Mouse (Mus musculus): ENCODE data around the gene Srrt.

Gene Srrt

DNA sequence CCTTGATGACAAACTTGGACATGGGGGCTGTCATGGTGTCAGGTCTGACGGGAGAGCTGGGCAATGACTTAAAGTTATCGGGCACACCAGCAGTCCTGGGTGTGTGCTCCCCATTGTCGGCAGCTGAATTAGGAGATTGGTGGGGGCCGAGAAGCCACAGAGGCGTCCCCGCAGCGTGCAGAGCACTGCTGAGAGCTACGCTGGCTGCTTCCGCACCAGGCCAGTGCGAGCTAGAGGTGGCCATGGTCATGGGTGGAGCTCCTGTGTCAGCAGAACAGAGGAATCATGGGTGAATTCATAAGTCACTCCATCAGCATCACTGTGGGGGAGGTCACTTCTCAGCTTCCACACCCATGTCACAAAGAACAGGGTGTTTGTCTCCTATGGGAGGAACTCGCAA, 42.7 kb downstream of the Srrt start:
- no peak for DNase-seq (ENCODE audit: low spot score in 2 of 2)

DNA sequence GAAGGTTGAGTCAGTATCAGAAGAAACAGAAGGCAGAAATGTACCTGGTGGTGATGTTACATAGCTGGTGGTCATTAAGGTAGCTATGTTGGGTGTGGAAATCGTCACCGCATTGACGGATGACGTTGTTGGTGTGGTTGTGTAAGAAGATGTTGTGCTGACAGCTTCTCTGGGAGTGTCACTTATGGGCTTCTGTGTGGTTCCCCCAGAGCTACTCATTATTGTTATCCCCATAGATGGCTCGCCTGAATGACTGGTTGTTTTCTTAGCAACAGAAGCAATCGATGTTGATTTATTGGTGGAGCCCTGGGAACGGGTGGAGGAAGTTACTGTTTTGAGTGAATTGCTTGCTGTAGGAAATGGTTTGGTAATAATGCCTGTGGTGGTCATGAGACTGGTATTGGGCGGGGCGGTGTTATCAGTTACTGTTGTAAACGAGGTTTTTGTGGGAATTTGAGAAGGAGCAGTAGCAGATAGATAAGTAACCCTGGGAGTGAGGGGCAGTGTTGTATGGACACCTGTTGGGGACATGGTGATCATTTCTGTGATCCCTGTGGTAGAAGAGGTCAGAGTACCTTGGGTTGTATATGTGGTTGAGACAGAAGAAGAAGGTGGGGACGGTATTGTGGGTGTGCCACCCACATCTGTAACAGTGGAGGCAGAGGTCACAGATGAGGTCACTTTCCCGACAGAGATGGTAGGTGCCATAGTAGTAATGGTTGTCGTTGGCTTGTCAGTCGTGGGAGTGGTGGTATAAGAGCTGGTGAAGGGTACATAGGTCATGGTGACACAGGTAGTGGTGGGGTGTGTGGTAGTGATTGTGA, 43.4 kb downstream of the Srrt start:
- no peak for DNase-seq (ENCODE audit: low spot score in 2 of 2)

Data from frontal cortex, postnatal 36 days (tissue).